Mouse (Mus musculus) activated CD4-positive, CD25-positive, alpha-beta regulatory T cell, adult 4 months (primary cell): Measurements from ENCODE around the gene Cd209f. TPM values are rescaled to one million over a fixed set of nuclear protein-coding genes. Genes with fewer than 3 reads are reported as not detected.
"Not testable (repeated sequence)": the region's sequence is repeated elsewhere in the genome, so short reads cannot be mapped to it uniquely, and the experiment has no call there.

Experiments
- ATAC-seq: one replicate; pipeline ENCODE4 v1.8.0; 2017
- polyA plus RNA-seq, 2 experiments: library from polyadenylated mRNA; unstranded; fragments of 100-300 nt; shearing (Covaris generic); gene quantifications; one replicate each; pipeline ENCODE4 v1.2.1; 2017

Cd209f gene
- polyA plus RNA-seq, result not detected

DNA sequence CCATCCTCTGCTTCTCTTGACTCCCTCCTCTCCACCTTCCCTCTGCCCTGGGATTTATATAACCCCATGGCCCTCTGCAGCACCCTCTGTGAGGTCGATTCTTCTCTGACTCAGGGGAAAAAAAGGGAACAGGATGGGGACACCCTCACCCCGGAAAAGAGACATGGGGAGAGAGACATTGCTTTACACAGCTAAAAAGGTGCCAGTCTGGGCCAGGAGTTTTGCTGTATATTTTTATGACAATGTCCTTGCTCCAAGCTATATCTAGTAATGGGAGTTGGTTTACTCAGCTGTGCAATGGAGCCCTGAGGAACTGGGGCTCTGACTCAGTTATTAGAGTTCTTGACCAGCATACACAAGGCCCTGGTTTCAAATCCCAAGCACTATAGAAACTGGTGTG lies at the start of gene Cd209f:
Gene Cd209f, minus strand, starts transcription at position 101 of the 400 bp plus-strand sequence.
- ATAC-seq, result not testable (repeated sequence)

DNA sequence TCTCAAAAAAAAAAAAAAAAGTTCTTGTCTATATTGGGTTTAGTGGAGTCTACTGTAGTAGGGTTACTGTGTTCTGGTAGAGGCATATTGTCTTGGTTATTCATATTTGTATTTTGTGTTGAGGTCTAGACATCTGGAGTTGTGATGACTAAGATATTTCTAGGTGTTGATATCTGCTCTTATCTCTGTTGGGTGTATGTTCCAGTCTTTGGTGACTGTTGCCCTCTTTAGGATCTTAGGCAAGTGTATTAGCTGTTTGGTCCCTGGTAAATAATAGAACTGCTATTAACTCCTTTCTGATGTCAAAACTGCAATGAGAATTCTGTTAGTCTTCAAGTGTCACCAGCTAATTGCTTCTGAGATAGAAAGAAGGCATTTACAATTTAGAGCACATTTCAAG lies 49.2 kb upstream of the Cd209f start:
- ATAC-seq, result no peak

DNA sequence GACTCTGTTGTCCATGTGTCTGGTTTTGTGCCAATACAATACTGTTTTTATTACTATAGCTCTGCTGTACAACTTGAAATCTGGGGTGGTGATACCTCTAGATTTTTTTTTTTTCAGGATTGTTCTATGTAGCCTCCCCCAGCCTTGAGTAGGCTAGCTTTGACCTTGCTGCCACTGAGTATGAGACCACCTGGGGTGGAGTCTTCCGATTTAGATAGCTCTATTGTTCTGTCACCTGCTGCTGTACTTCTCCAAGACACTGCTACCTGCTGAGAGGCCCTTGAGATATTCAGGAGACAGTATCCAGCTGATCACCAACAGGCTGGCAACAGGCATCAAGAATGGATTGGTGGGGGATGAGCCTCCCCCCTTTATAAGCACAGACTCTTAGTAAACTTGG lies 41.6 kb upstream of the Cd209f start:
- ATAC-seq, result no peak

DNA sequence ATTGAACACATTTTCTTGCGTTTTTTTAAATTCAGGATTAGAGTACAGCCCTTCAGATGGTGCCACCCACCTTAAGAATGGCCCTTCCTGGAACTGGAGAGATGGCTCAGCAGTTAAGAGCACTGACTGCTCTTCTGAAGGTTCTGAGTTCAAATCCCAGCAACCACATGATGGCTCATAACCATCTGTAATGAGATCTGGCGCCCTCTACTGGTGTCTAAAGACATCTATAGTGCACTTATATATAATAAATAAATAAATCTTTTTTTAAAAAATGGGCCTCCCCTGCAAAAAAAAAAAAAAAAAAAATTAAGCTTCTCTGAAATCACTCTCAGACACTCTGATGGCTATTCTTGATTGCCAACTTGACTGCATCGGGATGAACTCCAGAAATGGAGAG lies 36.1 kb upstream of the Cd209f start:
- ATAC-seq, result peak; percentile 40

DNA sequence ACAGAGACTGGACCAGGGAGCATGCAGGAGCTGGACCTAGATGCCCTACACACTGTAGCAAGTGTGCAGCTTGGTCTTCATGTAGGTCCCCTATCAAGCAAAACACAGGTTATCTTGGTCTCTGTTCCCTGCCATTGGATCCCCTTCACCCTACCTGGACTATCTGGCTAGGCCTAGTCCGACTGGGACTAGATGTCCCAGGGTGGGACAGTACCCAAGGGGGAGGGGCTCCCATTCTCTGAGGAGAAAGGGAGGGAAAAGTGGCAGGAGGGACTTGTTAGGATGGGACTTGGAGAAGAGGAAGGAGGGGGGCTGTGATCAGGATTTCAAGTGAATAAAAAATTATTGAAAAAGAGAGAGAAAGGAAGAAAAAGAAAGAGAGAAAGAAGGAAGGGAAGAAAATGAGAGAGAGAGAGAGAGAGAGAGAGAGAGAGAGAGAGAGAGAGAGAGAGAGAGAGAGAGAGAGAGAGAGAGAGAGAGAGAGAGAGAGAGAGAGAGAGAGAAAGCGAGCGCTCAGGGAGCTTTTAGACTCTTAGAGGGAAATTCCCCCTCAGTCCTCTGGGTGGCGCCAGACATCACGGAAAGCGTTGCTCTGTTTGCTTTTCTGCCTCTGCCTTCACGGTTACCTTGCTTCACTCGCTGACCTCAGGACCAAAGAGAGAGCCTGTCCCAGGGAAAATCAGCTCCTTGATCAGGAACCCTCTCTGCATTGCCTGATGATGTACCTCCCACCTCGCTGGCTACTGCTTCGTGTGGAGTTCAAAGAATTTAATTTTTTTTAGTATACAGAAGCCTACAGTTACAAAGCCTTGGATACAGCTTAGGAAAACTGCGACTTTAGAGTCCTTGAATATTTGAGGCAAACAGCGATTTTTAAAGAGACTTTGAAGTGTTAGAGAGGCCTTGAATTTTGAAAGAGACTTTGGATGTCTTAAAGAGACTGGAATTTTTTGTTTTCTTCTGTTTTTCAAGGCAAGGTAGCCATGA lies 34.3 kb upstream of the Cd209f start:
- ATAC-seq, result peak; percentile 69

DNA sequence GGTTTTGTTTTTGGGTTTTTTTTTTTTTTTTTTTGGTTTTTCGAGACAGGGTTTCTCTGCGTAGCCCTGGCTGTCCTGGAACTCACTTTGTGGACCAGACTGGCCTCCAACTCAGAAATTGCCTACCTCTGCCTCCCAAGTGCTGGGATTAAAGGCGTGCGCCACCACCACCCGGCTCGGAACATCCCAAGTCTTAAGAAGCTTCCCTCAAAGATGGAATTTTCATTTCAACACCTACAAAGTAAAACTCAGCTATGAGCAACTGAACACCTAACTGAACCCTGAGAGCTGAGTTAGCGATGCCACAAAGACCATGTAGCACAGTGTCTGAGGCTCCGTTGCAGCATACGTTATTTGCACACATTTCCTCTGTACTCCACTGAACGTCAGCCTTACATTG lies 28.2 kb upstream of the Cd209f start, which contains the start of gene Cd209g:
Gene Cd209g, plus strand, starts transcription at position 301 of the 400 bp plus-strand sequence.
- ATAC-seq, result no peak

DNA sequence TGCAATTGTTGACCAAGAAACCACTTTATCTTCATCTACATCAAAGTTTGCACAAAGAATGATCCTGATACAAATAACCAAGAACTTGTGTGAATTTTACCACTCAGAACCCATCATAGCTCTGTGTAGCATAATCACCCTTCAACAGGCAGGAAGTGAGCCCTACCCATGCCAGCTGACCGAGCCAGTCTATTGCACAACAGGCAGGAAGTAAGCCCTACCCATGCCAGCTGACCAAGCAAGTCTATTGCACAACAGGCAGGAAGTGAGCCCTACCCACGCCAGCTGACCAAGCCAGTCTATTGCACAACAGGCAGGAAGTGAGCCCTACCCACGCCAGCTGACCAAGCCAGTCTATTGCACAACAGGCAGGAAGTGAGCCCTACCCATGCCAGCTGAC lies 17.1 kb downstream of the Cd209f start:
- not testable (repeated sequence) for ATAC-seq

DNA sequence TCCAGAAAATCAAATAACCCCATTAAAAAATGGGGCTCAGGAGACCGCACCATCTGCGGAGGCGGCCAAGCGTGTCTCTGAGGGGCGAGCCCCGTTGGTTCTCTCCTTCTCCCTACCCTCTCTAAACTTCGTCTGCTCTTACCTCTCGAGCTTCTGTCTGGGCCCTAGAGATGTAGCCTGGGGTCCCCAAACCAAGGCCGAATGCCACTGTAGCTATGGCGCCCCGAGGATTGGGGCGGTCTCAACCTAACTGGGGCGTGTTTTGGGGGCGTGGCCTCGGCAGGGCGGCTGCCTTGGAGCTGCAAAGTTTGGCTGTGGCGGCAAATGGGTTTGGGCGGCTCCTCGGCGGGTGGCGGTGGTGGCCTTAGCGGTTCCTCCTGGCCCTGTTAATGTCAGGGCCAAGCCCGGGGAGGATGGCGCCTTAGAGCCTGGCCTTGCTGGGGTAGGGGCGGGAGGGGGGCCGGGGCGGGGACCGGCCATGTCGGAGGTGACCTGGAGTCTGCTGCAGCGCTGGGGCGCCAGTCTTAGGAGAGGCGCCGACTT lies 18.4 kb downstream of the Cd209f start:
- ATAC-seq, result peak; percentile 65

Other genes starting within 250 kb of the Cd209f start
- gene Cd209d, start 227.3 kb downstream of the Cd209f start, polyA plus RNA-seq, result not detected
- under 1 TPM in 1 of 2 experiments, not detected in 1; 0.38 TPM for gene Cd209b, start 179.0 kb downstream of the Cd209f start, polyA plus RNA-seq
- not detected for gene Cd209c, start 151.1 kb downstream of the Cd209f start, polyA plus RNA-seq
- not detected for gene Cd209g, start 28.3 kb upstream of the Cd209f start, polyA plus RNA-seq
- 1 to 10 TPM; 4.1 TPM for gene Evi5l, start 60.7 kb upstream of the Cd209f start, polyA plus RNA-seq
- under 1 TPM in 1 of 2 experiments, not detected in 1; 0.15 TPM for gene Prr36, start 111.6 kb upstream of the Cd209f start, polyA plus RNA-seq
- gene Lrrc8e, start 121.0 kb upstream of the Cd209f start, polyA plus RNA-seq, result not detected
- gene Map2k7, start 132.9 kb upstream of the Cd209f start, polyA plus RNA-seq, result 10 to 100 TPM; 18.3 to 29.8 TPM
- 1 to 10 TPM in 1 of 2 experiments, under 1 TPM in 1; 0.61 to 1.3 TPM for gene Gm49320, start 133.0 kb upstream of the Cd209f start, polyA plus RNA-seq
- 1 to 10 TPM; 3.5 to 6.8 TPM for gene Tgfbr3l, start 142.4 kb upstream of the Cd209f start, polyA plus RNA-seq
- 10 to 100 TPM; 10.4 to 11.0 TPM for gene Snapc2, start 147.2 kb upstream of the Cd209f start, polyA plus RNA-seq
- under 1 TPM in 1 of 2 experiments, not detected in 1; 0.83 TPM for gene Ctxn1, start 153.4 kb upstream of the Cd209f start, polyA plus RNA-seq
- 10 to 100 TPM; 74.9 to 77.5 TPM for gene Timm44, start 170.1 kb upstream of the Cd209f start, polyA plus RNA-seq
- gene Ccl25, start 219.4 kb upstream of the Cd209f start, polyA plus RNA-seq, result 10 to 100 TPM in 1 of 2 experiments, 1 to 10 TPM in 1; 7.8 to 10.8 TPM
- gene Elavl1, start 219.6 kb upstream of the Cd209f start, polyA plus RNA-seq, result 10 to 100 TPM; 37.2 to 38.4 TPM